Mouse (Mus musculus) MN1 (cell line): ENCODE results near the gene Haus8.
"Not testable (repeated sequence)": the region's sequence is repeated elsewhere in the genome, so short reads cannot be mapped to it uniquely, and the experiment has no call there.

ENCODE experiments used
- DNase-seq: peaks from one replicate; pipeline ENCODE4 v3.0.0-alpha.2; 2016; ENCODE audit warnings: low spot score

Gene Haus8

DNA sequence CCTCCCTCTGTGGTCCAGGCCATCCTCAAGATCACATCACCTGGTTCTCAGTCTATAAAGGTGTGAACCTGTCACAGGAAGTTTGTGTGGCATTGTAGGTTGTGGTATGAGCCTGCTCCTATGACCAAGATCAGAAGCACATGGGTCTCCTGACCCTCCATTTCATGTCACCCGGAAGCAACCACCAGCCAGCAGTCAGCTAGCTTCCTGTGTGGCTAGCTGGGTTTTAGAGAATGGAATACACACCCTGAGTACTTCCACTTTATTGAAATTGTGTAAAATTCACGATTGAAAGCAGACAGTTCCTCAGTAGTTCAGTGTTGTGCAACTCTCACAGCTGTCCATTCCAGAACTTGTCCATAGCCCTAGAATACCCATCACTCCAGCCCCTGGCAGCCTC lies 13.5 kb upstream of the Haus8 start:
- DNase-seq, result not testable (repeated sequence)

DNA sequence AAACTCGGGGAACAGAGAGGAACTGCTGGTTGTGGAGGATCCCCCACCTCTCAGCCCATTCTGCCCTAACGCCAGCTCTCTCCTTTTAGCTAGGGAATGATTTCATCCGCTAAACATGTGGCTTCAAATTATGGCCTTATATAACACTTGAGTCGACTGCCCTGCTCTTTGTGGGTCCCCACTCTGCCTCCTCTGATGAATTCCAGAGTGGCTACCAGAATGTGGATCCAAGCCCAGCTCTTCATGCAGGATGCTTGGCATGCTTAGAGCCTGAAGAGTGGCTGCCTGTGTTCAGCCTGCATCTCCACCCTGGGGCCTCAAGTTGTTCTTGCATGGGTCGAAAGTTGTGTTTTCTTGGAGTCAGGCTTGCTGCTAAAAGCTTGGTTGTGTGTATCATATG lies 9.9 kb upstream of the Haus8 start:
- DNase-seq, result no peak

DNA sequence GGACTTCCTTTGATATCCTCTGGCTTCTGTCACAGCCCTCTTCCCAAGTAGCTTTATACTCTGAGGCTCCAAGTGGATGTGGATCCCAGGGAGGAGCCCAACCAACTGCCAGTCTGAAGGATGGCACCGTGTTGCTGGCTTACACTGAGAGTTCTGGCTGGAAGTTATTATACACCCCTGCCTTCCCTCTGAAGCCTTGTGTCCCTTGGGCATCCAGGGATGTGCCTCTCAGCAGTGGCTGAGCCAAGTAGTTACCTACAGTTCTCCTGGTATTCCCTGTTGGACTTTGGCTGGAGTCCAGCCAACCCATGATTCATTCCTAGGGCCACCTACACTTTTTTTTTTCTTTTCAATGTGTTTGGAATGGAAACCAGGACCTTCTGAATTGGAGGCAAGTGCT lies 9.0 kb upstream of the Haus8 start:
- DNase-seq, result peak; percentile 38

DNA sequence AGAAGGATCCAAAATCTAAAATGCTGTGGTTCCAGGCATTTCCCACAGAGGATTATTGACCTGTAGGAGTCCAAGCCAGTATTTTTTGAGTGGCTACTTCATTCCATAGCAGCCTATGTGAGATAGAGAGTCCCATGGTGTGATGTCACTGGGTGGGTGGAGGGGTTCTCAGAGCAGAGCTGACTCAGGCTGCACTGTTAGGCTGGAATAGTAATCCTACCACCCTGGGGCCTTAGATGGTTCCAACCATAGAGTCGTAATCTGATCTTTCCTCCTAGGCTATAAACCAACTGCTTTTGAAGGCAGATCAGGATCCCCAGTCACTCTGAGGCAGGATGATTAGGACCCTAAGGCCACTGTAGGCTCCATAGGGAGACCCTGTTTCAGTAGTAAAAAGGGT lies 6.7 kb upstream of the Haus8 start:
- not testable (repeated sequence) for DNase-seq

DNA sequence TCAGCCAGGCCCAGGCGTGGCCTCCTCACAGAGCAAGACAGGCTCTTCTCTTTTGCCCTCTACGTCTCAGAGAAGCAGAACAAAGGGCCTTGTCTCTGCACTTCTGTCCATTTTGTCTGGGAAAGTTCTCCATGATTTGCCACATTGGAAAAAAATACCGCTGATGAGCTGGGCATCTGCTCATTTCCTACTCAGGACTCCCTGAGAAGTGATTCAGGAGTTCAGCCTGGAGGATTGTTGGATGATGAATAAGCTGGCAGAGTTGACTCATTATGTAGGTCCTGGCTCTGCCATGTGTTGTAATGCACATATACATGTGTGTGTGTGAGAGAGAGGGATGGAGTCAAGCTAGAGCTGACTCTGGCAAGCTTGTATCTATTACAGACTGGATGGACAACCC lies 3.4 kb upstream of the Haus8 start:
- no peak for DNase-seq

DNA sequence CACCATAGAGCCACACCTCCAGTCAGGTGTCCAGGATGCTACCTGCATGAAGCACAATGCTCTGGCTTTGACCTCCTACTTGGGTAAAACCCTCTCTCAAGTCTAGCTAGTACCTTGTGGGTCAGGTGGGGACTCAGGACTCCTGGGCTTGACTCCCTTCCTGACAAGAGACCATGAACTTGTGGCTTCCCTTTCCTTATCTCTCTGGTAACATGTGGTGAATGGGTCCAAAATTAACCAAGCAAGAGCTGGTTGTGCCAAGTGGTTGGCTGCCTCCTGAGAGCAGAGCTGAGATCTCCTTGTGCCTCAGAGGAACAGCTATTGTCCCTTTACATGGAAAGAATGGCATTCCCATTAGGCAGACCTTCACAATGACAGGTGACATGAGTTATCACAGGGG lies 1.7 kb upstream of the Haus8 start:
- no peak for DNase-seq

DNA sequence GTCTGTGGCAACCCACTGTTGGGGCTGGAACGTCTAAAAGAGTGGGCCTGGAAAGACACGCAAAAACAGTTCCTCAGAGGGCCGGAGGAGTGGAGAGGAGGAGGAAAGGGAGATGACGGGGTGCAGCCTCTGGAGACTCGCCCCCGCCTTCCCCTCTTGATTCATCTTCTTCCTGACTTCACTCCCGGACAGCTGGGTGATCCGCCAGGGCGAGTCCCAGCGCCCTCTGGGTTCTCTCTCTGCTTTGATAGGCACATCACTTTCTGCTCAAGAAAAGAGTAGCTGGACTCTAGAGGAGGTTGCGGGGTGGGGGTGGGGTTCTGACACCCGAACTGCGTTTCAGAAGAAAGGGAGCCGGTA lies 397 bp upstream of the Haus8 start:
- DNase-seq, result peak; percentile 65

DNA sequence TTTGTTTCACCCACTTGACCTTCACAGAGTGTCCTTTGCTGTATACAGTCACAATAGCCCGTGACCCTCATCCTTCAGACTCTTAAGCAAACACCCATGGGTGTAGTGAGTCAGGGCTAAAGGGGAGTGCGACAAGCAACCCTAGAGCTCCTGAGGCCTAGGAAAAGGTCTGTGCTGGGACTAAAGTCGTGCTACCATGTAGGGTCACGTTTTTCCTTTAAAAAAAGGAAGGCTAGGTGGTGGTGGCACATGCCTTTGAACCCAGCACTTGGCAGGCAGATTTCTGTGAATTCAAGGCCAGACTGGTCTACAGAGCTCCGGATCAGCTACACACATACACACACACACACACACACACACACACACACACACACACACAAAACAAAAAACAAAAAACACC lies 1.1 kb downstream of the Haus8 start:
- peak; percentile 19 for DNase-seq

DNA sequence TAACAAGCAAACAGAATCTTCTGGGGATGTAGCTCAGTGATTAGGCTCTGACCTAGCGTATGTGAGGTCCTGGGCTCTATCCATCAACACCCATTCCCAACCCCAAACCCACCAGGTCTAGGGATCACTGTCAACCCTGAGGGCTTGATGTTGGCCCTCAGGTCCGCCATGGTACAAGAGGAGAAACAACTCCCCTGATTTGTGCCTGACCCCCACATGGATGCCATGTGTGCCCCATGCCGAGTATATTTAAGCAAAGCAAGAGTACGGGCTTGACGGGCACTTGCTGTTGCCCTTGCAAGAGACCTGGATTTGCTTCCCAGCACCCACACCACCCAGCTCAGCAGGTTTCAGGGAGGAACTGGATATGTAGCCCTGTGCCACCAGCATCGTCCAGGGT lies 4.4 kb downstream of the Haus8 start:
- not testable (repeated sequence) for DNase-seq

DNA sequence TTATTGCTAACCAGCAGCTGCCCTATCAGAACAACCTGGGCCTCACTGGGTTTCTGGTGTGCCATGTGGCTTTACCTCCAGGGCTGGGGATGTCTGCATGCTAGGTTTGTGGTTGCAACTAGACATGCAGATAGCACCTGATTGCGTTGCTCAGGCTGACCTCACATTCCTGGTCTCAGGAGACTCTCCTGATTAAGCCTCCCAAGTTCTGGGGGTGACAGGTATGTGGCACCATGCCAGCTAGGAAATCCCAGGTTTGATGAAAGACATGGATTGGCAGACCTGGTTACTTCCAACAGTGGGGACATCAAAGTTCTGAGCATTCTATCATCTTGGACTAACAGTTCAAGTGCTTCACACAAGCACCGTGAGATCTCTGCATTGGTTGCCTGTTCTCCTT lies 5.0 kb downstream of the Haus8 start:
- no peak for DNase-seq

DNA sequence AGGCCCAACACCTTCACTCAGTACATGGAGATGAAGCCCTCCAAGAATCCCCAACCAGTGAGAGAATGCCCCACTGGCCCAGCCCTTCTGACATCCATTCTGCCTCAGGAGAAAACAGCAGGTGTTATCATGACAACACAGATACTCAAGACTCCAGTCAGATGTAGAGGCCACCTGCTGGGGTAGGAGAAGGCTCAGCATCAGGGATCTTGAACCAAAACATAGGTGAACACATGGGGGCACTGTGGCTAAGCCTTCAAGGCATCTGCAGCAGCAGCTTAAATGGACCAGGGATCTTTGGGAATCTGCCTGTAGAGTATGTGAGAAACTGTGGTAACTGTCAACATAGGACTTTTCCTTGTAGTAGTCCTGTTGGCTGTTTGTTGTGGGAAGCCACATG lies 11.5 kb downstream of the Haus8 start:
- DNase-seq, result peak; percentile 36

DNA sequence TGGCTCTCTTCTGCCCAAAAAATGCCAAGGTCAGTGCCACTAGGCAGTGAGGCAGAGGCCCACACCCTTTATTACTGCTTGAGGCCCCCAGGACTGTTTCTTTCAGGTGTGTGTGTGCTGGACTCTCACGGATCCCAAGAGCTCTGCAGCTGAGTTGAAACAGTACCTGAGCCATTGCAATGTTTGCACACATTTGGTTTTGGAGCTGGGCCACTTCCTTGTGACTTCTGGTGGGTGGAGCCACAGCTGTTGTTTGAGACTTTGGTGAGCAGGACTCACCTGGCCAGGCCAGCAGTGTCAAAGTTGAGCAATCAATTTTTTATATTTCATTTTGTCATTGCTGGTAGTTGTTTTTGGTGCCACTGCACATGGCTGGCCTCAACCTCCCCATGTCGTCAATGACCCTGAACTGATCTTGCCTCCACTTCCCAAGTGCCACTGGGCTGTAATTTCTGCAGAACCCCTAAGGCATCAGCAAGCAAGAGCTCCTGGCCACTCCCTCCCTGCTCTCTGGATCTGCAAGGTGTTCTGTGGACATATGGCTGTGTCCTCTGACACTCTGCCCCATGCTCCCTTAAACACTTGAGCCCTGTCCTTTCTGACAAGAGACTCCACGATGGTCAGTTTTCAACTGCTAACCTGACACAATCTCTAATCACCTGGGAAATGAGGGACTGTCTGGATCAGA lies 16.0 kb downstream of the Haus8 start:
- no peak for DNase-seq

DNA sequence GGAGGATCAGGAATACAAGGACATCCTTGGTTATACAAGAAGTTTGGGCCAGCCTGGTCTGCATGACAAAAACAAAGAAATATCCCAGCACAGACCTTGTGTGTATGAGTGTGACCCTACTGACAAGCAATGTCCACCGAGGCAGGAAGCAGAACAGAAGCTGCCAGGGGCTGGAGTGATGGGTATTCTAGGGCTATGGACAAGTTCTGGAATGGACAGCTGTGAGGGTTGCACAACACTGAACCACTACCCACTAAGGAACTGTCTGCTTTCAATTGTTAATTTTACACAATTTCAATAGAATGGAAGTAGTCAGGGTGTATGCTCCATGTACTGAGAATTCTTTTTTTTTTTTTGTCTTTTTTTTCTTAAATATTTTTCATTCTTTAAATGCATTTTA lies 24.5 kb downstream of the Haus8 start:
- no peak for DNase-seq

DNA sequence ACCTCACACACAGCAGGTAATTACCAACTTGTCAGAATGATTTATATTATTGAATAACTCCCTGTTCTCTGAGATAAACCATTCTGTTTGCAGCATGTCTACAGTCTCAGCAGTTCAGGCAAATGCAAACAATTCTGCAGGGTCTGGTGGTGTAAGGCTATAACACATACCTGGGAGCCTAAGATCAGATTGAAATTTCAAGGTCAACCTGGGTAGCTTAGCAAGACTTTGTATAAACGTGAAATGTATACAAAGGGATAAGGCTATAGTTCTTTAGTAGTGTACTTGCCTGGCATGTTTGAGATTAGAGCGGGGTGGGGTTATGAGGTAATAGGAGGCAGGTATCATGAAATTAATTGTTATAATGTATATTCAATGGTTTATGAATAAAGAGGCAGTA lies 30.0 kb downstream of the Haus8 start:
- no peak for DNase-seq

DNA sequence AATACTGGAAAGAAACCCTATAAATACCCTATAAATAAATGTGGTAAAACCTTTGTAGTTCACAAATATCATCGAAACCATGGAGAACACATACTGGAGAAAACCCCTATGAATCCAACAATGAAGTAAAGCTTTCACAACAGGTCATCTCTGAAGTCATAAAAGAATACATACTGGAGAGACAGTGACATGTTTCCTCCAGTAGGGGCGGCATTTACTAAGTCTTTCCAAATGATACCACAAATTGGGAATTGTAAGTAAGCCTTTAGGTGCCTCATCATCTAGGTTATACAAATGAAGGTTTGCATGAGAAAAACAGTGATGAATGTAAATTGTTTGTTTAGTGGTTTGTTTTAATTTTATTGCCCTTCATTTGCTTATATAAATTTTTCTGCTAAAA lies 48.2 kb downstream of the Haus8 start:
- peak; percentile 11 for DNase-seq

DNA sequence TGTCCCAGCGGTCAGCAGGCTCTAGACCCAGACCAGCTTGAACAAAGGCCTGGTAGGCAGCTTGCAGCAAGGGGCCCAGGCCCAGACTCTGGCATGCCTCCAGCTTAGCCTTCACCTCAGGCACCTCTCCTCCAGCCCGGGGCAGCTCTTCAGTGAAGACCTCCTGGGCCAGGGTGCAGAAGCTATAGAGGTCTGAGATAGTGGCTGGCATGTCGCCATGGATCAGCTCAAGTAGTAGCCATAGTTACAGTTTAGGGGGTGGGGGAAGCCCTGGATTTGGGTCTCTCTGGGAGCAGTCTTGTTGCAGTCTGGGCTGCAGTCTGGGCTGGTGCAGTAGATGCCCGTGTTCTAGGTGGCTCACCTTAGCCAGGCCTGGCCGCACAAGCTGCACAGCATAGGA lies 58.5 kb downstream of the Haus8 start:
- not testable (repeated sequence) for DNase-seq

DNA sequence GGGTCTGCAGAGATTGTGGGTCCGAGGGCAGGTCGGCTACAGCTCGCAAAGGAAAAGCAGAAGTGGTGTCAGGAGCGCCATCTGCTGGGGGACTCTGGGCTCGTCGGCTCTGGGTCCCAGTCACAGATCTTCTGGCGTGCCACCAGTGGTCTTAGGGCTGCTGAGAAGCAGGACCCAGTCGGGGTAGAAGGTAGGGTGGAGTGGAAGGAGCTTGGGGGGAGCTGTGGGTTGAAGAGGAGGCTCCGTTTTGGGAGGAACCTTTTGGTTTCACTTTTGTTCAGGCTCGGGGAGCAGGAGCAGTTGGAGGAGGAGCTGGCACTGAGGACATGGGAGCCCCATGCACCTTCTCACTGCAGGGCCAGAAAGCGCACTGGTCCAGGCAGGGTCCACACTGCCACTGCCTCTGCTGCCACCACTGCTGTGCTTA lies 67.2 kb downstream of the Haus8 start:
- DNase-seq, result peak; percentile 13
